Mouse (Mus musculus): ENCODE results near the gene Arhgef11. TPM values are rescaled to one million over a fixed set of nuclear protein-coding genes. Genes with fewer than 3 reads are reported as not detected.
"Not testable (repeated sequence)": the region's sequence is repeated elsewhere in the genome, so short reads cannot be mapped to it uniquely, and the experiment has no call there.

Gene Arhgef11
- total RNA-seq (2014; fragmentation: Nextera tagmentation) (4.7 and 5.3 TPM in 2 replicates), total RNA-seq (2017) (1.9 and 2.1 TPM in 2 replicates)

- peak; percentile 76 for ATAC-seq (replicated peaks; ENCODE audit: low FRiP score, low TSS enrichment, poor library complexity, severe bottlenecking)
Observed at GRCm38 (mm10) chr3:87616957-87617810, at the start of gene Arhgef11. Gene Arhgef11 (plus strand): TSS chr3:87617559.

- no peak for ATAC-seq (replicated peaks; ENCODE audit: low FRiP score, low TSS enrichment, poor library complexity, severe bottlenecking)
Observed at GRCm38 (mm10) chr3:87568681-87569080, 48.7 kb upstream of the Arhgef11 start.

DNA sequence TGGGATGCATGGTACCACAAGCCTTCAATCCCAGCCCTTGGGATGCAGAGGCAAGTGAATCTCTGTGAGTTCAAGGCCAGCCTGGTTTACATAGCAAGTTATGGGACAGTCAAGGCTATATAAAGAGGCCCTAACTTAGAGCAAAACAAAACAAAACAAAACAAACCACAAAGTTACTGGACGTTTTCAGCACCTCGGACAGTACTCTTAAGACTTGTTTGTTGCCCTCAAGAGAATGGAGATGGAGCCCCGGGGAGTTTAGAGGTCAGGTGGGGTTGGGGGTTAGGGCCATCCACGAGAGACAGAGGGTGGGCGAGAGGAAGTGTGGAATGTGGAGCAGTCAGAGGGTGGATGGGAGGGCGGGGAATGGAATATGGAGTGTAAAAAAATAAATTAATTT lies 41.6 kb upstream of the Arhgef11 start:
- no peak for ATAC-seq (replicated peaks; ENCODE audit: low FRiP score, low TSS enrichment, poor library complexity, severe bottlenecking)

GRCm38 (mm10) chr3:87582259-87582658 lies 35.1 kb upstream of the Arhgef11 start:
- no peak for ATAC-seq (replicated peaks; ENCODE audit: low FRiP score, low TSS enrichment, poor library complexity, severe bottlenecking)

DNA sequence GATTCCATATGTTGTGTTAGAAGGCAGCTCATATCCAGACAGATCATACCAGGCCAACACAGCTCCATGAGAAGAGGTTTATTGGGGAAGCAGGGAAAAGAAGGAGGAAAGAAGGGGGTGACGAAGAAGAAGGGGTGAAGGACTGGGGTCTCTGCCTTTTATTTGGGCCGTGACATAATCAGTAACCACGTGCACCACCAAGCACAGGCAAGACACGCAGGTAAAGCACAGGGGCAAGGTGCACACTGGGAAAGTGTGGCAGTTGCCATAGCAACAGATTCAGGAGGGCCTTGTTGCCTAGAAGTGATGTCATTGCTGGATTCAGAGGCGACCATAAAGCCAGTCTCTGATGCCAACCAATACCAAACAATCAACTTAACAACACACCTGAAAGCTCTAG lies 23.6 kb upstream of the Arhgef11 start:
- no peak for ATAC-seq (replicated peaks; ENCODE audit: low FRiP score, low TSS enrichment, poor library complexity, severe bottlenecking)

- ATAC-seq (replicated peaks; ENCODE audit: low FRiP score, low TSS enrichment, poor library complexity, severe bottlenecking) = peak; percentile 59; the same call in 1 of the 2 replicates
Observed at GRCm38 (mm10) chr3:87595328-87595727, 22.0 kb upstream of the Arhgef11 start.

DNA sequence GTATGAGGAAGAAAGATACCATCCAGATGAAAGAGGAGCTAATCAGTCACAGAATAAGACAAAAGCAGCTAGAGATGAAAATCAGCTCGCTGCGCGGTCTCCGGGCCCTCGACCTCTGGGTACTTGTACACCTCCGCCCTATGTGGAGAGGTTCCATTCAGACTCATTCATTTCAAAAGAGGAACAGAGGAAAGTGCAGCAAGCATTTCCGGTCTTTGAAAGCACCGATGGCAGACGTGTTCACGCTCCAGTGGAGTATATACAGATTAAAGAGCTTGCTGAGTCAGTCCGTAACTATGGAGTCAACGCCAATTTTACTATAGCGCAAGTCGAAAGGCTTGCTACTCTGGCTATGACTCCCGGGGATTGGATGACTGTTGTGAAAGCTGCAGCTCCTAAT lies 16.3 kb upstream of the Arhgef11 start:
- ATAC-seq (replicated peaks; ENCODE audit: low FRiP score, low TSS enrichment, poor library complexity, severe bottlenecking) = not testable (repeated sequence)

DNA sequence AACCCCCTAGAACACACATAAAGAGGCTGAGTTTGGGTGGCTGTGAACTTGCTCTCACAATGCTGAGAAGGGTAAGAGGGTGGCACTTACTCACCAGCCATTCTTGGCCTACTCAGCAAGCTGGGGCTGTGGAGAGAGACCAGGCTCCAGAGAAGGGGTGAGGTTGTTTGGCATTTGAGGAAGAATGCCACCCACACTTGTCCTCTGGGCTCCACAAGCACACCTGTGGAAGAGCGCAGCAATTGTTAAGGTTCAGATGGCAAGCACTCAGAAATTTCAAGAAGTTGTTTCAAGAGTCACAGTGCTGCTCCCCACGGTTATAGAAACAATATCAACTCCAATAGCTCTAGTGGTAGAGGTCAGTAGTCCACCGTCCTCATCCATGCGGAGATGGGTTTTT lies 1.0 kb upstream of the Arhgef11 start:
- ATAC-seq (replicated peaks; ENCODE audit: low FRiP score, low TSS enrichment, poor library complexity, severe bottlenecking) = peak; percentile 44; the same call in 1 of the 2 replicates

- no peak for ATAC-seq (replicated peaks; ENCODE audit: low FRiP score, low TSS enrichment, poor library complexity, severe bottlenecking)
Observed at GRCm38 (mm10) chr3:87617811-87618130, 412 bp downstream of the Arhgef11 start.

- no peak for ATAC-seq (replicated peaks; ENCODE audit: low FRiP score, low TSS enrichment, poor library complexity, severe bottlenecking)
Observed at GRCm38 (mm10) chr3:87618240-87618639, 881 bp downstream of the Arhgef11 start.

- no peak for ATAC-seq (replicated peaks; ENCODE audit: low FRiP score, low TSS enrichment, poor library complexity, severe bottlenecking)
Observed at GRCm38 (mm10) chr3:87618981-87619710, 1.8 kb downstream of the Arhgef11 start.

DNA sequence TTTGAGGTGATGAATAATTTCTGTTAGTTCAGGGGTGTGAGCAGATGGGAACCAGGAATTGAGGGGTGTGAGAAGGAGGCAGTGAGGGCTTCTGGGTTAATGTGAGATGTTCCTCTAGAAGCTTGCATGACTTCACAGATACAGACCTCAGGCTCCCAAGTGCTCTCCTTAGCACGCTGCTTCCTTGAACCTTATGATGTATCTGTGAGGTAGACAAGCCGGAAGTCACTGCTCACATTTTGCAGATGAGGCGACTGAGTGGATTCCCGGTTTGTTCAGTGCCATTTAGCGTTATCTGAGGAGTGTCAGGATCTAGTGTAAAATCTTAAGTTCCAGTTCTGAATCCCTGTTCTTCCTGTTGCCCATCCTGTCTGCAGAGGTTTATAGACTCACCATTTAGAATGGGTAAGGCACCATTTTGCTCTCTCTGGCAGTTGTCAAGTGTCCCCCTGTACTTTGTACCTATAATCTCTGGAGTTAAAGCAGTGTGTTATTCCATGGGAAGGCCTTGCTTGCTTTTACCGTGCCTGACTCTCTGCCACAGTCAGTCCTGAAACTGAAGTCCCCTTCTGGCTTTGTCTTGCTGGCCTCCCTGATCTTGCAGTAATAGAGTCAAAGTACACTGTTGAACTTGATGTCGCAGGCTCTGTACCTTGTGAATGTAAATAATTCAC lies 3.0 kb downstream of the Arhgef11 start:
- ATAC-seq (replicated peaks; ENCODE audit: low FRiP score, low TSS enrichment, poor library complexity, severe bottlenecking) = no peak

DNA sequence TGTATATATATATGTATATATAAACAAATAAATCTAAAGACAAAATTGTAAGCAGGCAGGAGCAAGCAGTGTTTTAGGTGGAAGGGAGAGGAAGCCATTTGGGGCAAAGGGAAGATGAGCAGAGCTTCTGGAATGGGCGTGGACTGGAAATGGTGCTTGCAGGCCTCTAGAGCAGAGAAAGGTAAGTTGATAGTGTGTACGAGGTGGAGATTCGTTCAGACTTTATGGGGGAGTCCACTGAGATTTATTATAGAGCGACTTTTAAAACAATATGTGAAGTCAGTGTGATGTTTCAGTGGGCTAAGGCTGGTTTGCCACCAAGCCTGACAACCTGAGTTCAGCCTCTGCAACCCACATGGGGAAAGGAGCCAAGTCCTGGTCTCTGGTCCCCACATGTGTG lies 7.5 kb downstream of the Arhgef11 start:
- ATAC-seq (replicated peaks; ENCODE audit: low FRiP score, low TSS enrichment, poor library complexity, severe bottlenecking) = no peak

DNA sequence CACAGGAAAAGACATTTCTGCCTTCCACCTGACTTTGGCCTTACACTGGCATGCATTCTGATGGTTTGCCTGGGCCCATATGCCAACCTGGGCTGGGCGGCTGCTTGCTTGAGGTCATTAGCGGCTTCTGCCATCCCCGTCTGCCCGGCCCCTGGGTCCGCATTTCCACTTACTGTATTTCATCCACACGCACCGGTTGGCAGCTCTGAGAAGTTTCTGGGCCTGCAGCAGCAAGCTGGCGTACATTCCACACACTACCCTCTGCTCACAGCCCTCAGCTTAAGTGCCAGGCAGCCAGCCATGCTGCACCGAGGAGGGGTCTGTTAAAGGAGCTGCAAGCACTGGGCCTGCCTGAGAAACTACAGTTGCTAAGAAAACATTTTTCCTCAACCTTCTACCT lies 13.5 kb downstream of the Arhgef11 start:
- no peak for ATAC-seq (replicated peaks; ENCODE audit: low FRiP score, low TSS enrichment, poor library complexity, severe bottlenecking)

GRCm38 (mm10) chr3:87631408-87631807 lies 14.0 kb downstream of the Arhgef11 start:
- no peak for ATAC-seq (replicated peaks; ENCODE audit: low FRiP score, low TSS enrichment, poor library complexity, severe bottlenecking)

DNA sequence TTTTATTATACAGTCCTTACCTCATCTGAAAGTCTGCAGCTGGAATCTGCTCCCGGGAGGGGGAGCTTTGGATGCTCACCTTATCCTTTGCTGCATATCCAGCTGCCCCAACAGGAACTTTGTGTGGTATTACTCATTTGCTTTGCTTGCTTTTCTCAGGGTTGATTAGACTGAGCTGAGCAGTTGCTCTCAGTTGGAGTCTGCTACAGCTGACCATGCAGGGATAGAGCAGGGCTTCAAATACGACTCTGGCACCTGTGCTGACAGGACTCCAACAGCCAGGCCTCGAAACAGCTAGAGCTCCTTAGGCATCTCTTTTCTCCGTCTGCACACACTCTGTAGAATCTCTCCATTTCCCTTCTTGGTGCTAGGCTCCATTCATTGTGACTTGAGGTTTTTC lies 18.2 kb downstream of the Arhgef11 start:
- ATAC-seq (replicated peaks; ENCODE audit: low FRiP score, low TSS enrichment, poor library complexity, severe bottlenecking) = no peak

DNA sequence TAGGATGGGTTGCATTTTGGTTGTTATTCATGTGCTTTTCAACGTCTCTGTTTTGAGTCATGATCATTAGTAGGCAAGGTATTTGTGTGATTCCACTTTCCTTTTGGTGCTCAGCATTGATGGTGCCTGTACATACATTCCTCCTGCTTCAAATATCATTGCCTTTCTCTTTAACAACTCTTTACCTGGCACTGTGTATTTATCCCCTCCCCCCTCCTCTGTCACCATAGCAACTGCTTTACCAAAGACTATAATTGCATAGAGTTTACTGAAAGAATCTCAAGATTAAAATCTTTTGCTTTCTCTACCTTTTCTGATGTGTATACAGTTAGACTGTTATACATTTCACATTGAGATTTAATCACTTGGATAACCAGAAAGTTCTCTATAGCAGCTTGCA lies 26.1 kb downstream of the Arhgef11 start:
- no peak for ATAC-seq (replicated peaks; ENCODE audit: low FRiP score, low TSS enrichment, poor library complexity, severe bottlenecking)

DNA sequence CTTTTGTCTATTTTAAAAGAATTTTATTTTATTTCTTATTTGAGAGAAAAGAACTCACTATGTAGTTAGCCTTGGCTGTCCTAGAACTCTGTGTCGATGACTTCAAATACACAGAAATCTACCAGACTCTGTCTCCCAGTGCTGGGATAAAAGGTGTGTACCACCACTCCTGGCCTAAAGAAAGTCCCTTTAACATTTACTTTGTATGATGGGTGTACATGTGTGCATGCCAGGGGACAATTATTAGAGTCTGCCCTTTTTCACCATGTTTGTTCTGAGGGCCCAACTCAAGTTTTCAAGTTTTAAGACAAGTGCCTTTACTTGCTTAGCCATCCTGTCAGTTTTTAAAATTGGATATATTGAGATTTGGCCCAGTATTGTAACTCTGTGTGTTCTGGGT lies 28.8 kb downstream of the Arhgef11 start:
- no peak for ATAC-seq (replicated peaks; ENCODE audit: low FRiP score, low TSS enrichment, poor library complexity, severe bottlenecking)

DNA sequence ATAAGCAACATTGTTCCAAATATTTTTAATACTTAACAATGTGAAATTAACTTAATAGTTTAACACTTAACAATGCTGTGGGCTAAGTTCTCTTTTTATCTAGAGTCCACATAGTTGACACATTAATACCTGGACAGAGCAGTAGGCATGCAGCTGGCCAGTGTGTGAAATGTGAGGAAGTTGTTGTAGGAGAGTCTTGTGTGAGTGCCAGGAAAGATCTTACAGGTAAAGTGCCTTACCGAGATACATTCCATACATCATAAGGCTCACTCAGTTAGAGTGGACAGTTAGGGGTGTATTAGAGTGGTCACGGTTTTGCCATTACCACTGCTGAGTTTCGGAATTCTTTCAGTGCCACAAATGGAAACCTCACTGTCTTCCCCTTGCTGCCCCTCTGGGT lies 31.7 kb downstream of the Arhgef11 start:
- ATAC-seq (replicated peaks; ENCODE audit: low FRiP score, low TSS enrichment, poor library complexity, severe bottlenecking) = no peak

DNA sequence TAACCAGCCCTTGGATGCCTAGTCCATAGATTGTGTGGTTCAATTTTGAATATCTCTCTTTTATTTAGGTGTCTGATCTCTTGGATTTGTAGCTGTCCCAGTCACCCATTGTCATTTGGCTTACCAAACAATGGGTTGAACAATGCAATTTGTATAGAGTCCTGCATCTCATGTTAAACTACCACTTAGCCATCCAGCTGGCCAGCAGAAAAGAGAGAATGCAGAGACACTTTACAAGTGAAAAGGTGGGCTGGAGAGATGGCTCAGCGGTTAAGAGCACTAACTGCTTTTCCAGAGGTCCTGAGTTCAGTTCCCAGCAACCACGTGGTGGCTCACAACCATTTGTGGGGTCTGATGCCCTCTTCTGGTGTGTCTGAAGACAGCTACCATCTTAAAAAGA lies 41.0 kb downstream of the Arhgef11 start:
- ATAC-seq (replicated peaks; ENCODE audit: low FRiP score, low TSS enrichment, poor library complexity, severe bottlenecking) = no peak
